Mouse (Mus musculus) lung, postnatal 0 days (tissue): Measurements from ENCODE around the gene Gata1.

Source experiments
- CTCF ChIP-seq: IDR thresholded peaks from 2 replicates; pipeline ENCODE4 v1.5.1; 2016; ENCODE audit warnings: antibody characterized with exemption, mild to moderate bottlenecking
- EP300 ChIP-seq: IDR thresholded peaks from 2 replicates; pipeline ENCODE4 v1.6.1; 2016; ENCODE audit warnings: antibody characterized with exemption, mild to moderate bottlenecking, control low read depth

GRCm38 (mm10) chrX:7950091-7950490 lies 27.8 kb downstream of the Gata1 start:
- TF ChIP-seq EP300 (no peak), CTCF (no peak)
